Mouse (Mus musculus): ENCODE measurements at regions not wholly inside any gene's neighbourhood (a gene's known extent, or its start where the extent isn't known, plus 50 kb on each side); places are given as distances from the start of the nearest gene placed in this dataset.
A peak's percentile ranks its signal among the peaks of the same experiment; 100 is the strongest.

GRCm38 (mm10) chr13:25729327-25729892 is 459.1 kb upstream of the Nrsn1 start:
- Histone ChIP-seq H3K4me3 (no peak overlapping the region), H3K9ac (replicated peaks) (no peak overlapping the region), H3K4me2 (replicated peaks) (no peak overlapping the region), H3K36me3 (no peaks in the 10 kb centered on the region), H3K9me3 (no peaks in the 10 kb centered on the region), H3K27ac (replicated peaks) (no peak overlapping the region), H3K27me3 (no peaks in the 10 kb centered on the region), H3K4me1 (peaks cover 10% of the 10 kb centered on the region)
- 11% methylated on average over 3 of the region's 3 CpGs for WGBS
- ATAC-seq (replicated peaks): no peak; the same call in 1 of the 2 replicates

- Histone ChIP-seq H3K36me3 (no peaks in the 10 kb centered on the region), H3K9ac (replicated peaks) (no peak overlapping the region), H3K4me1 (peaks cover 10% of the 10 kb centered on the region), H3K9me3 (no peaks in the 10 kb centered on the region), H3K4me3 (no peak overlapping the region), H3K4me2 (replicated peaks) (no peak overlapping the region), H3K27me3 (no peaks in the 10 kb centered on the region), H3K27ac (replicated peaks) (no peak overlapping the region)
- 57% methylated on average over 1 of the region's 1 CpGs for WGBS
- peak; percentile 67 for ATAC-seq (replicated peaks)
Observed at GRCm38 (mm10) chr13:25727504-25728095, 457.3 kb upstream of the Nrsn1 start.

- no peak overlapping the region for H3K4me2 ChIP-seq (replicated peaks)
- no peaks in the 10 kb centered on the region for H3K9me3 ChIP-seq
- 42% methylated on average over 4 of the region's 4 CpGs for WGBS
- H3K36me3 ChIP-seq: no peaks in the 10 kb centered on the region
- H3K9ac ChIP-seq (replicated peaks): no peak overlapping the region
- peaks cover 3% of the 10 kb centered on the region; the same call in 1 of the 2 replicates for H3K4me1 ChIP-seq
- no peak overlapping the region for H3K4me3 ChIP-seq
- no peaks in the 10 kb centered on the region for H3K27me3 ChIP-seq
- no peak overlapping the region; the same call in 1 of the 2 replicates for H3K27ac ChIP-seq (replicated peaks)
- ATAC-seq (replicated peaks): no peak
Observed at GRCm38 (mm10) chr13:25722595-25723525, 452.6 kb upstream of the Nrsn1 start.

GRCm38 (mm10) chr13:25700965-25701364 is 430.7 kb upstream of the Nrsn1 start:
- Histone ChIP-seq H3K4me2 (replicated peaks) (no peak overlapping the region), H3K4me3 (no peak overlapping the region), H3K27ac (replicated peaks) (no peak overlapping the region), H3K9me3 (no peaks in the 10 kb centered on the region), H3K36me3 (no peaks in the 10 kb centered on the region), H3K9ac (replicated peaks) (no peak overlapping the region), H3K4me1 (no peaks in the 10 kb centered on the region), H3K27me3 (no peaks in the 10 kb centered on the region)
- WGBS: 67% methylated on average over 4 of the region's 4 CpGs
- ATAC-seq (replicated peaks): no peak

GRCm38 (mm10) chr13:25695956-25696355 is 425.7 kb upstream of the Nrsn1 start:
- Histone ChIP-seq H3K27me3 (no peaks in the 10 kb centered on the region), H3K9ac (replicated peaks) (no peak overlapping the region), H3K4me2 (replicated peaks) (no peak overlapping the region), H3K9me3 (no peaks in the 10 kb centered on the region), H3K27ac (replicated peaks) (no peak overlapping the region), H3K4me1 (no peaks in the 10 kb centered on the region), H3K36me3 (no peaks in the 10 kb centered on the region), H3K4me3 (no peak overlapping the region)
- WGBS: 92% methylated on average over 1 of the region's 1 CpGs
- ATAC-seq (replicated peaks): no peak

GRCm38 (mm10) chr13:25695017-25695604 is 424.8 kb upstream of the Nrsn1 start:
- 72% methylated on average over 14 of the region's 14 CpGs for WGBS
- no peaks in the 10 kb centered on the region for H3K9me3 ChIP-seq
- peak overlapping the region; percentile 46; the same call in 1 of the 2 replicates for H3K27ac ChIP-seq (replicated peaks)
- H3K4me3 ChIP-seq: no peak overlapping the region
- H3K4me1 ChIP-seq: no peaks in the 10 kb centered on the region
- no peaks in the 10 kb centered on the region for H3K27me3 ChIP-seq
- peak; percentile 70; the same call in 1 of the 2 replicates for ATAC-seq (replicated peaks)
- no peak overlapping the region for H3K9ac ChIP-seq (replicated peaks)
- no peaks in the 10 kb centered on the region for H3K36me3 ChIP-seq
- H3K4me2 ChIP-seq (replicated peaks): no peak overlapping the region

- Histone ChIP-seq H3K27ac (replicated peaks) (no peak overlapping the region), H3K27me3 (no peaks in the 10 kb centered on the region), H3K9ac (replicated peaks) (no peak overlapping the region), H3K4me3 (no peak overlapping the region), H3K4me2 (replicated peaks) (no peak overlapping the region), H3K36me3 (no peaks in the 10 kb centered on the region), H3K4me1 (no peaks in the 10 kb centered on the region), H3K9me3 (no peaks in the 10 kb centered on the region)
- 98% methylated on average over 2 of the region's 2 CpGs for WGBS
- ATAC-seq (replicated peaks): no peak
Observed at GRCm38 (mm10) chr13:25678221-25678735, 408.0 kb upstream of the Nrsn1 start.

- 80% methylated on average over 6 of the region's 6 CpGs for WGBS
- Histone ChIP-seq H3K27ac (replicated peaks) (no peak overlapping the region), H3K9ac (replicated peaks) (no peak overlapping the region)
Observed at GRCm38 (mm10) chr13:25675208-25675607, 404.9 kb upstream of the Nrsn1 start.

GRCm38 (mm10) chr13:25666022-25666421 is 395.7 kb upstream of the Nrsn1 start:
- H3K4me2 ChIP-seq (replicated peaks): no peak overlapping the region
- no peak overlapping the region for H3K4me3 ChIP-seq
- 0 out of 2 replicates have a peak, but pooled peaks have one; percentile 58 for ATAC-seq (replicated peaks)
- peak overlapping the region; percentile 80 for H3K27ac ChIP-seq (replicated peaks)
- H3K9ac ChIP-seq (replicated peaks): no peak overlapping the region
- no peaks in the 10 kb centered on the region for H3K27me3 ChIP-seq
- H3K9me3 ChIP-seq: no peaks in the 10 kb centered on the region
- peaks cover 4% of the 10 kb centered on the region; the same call in 1 of the 2 replicates for H3K4me1 ChIP-seq
- 67% methylated on average over 3 of the region's 3 CpGs for WGBS
- no peaks in the 10 kb centered on the region for H3K36me3 ChIP-seq

More at GRCm38 (mm10) chr13:25675208-25675607, 404.9 kb upstream of the Nrsn1 start:
- Histone ChIP-seq H3K4me2 (replicated peaks) (no peak overlapping the region), H3K36me3 (no peaks in the 10 kb centered on the region), H3K27me3 (no peaks in the 10 kb centered on the region), H3K4me3 (no peak overlapping the region), H3K4me1 (no peaks in the 10 kb centered on the region), H3K9me3 (no peaks in the 10 kb centered on the region)
- 0 out of 2 replicates have a peak, but pooled peaks have one; percentile 46 for ATAC-seq (replicated peaks)

GRCm38 (mm10) chr13:25664963-25665606 is 394.8 kb upstream of the Nrsn1 start:
- Histone ChIP-seq H3K4me3 (no peak overlapping the region), H3K9me3 (no peaks in the 10 kb centered on the region), H3K4me1 (peaks cover 4% of the 10 kb centered on the region; the same call in 1 of the 2 replicates), H3K27ac (replicated peaks) (peak overlapping the region; percentile 80), H3K4me2 (replicated peaks) (no peak overlapping the region), H3K36me3 (no peaks in the 10 kb centered on the region), H3K27me3 (no peaks in the 10 kb centered on the region), H3K9ac (replicated peaks) (no peak overlapping the region)
- ATAC-seq (replicated peaks): no peak; the same call in 1 of the 2 replicates
- WGBS: 67% methylated on average over 2 of the region's 2 CpGs

GRCm38 (mm10) chr13:25648430-25648786 is 378.1 kb upstream of the Nrsn1 start:
- Histone ChIP-seq H3K4me2 (replicated peaks) (no peak overlapping the region), H3K27ac (replicated peaks) (no peak overlapping the region), H3K4me1 (no peaks in the 10 kb centered on the region), H3K9ac (replicated peaks) (no peak overlapping the region), H3K9me3 (no peaks in the 10 kb centered on the region), H3K4me3 (no peak overlapping the region), H3K27me3 (no peaks in the 10 kb centered on the region), H3K36me3 (no peaks in the 10 kb centered on the region)
- WGBS: 91% methylated on average over 1 of the region's 1 CpGs
- no peak for ATAC-seq (replicated peaks)
